Mouse (Mus musculus) forebrain, postnatal 0 days (tissue): Measurements from ENCODE around the gene Ing1. TPM values are rescaled to one million over a fixed set of nuclear protein-coding genes. Genes with fewer than 3 reads are reported as not detected.
A peak's percentile ranks its signal among the peaks of the same experiment; 100 is the strongest.
"Not testable (repeated sequence)": the region's sequence is repeated elsewhere in the genome, so short reads cannot be mapped to it uniquely, and the experiment has no call there.

Source experiments
- ATAC-seq: fragments of 200-750 bp; cut with Nextera tagmentation; 2 replicates; pipeline ENCODE4 v1.8.0; 2017; ENCODE audit warnings: mild to moderate bottlenecking, moderate library complexity
- DNase-seq: peaks from one replicate; pipeline ENCODE4 v3.0.0-alpha.2; 2015
- H3K27ac ChIP-seq: fragments of 300-500 bp; sonication (generic); 2 replicates; pipeline ENCODE4 v1.5.1; 2014; ENCODE audit warnings: low read depth, mild to moderate bottlenecking, antibody characterized with exemption, low read length, moderate library complexity, mixed read lengths
- H3K27me3 ChIP-seq: fragments of 300-500 bp; sonication (generic); 2 replicates; pipeline ENCODE4 v1.6.1; 2014; ENCODE audit warnings: mild to moderate bottlenecking, low read length, mixed read lengths; ENCODE audit not compliant: insufficient read depth
- H3K36me3 ChIP-seq: fragments of 300-500 bp; sonication (generic); 2 replicates; pipeline ENCODE4 v1.6.1; 2014; ENCODE audit warnings: mild to moderate bottlenecking, moderate library complexity; ENCODE audit not compliant: insufficient read depth
- H3K4me1 ChIP-seq: fragments of 300-500 bp; sonication (generic); 2 replicates; pipeline ENCODE4 v1.6.1; 2014; ENCODE audit warnings: antibody characterized with exemption; ENCODE audit not compliant: insufficient read depth
- H3K4me2 ChIP-seq: fragments of 300-500 bp; sonication (generic); 2 replicates; pipeline ENCODE4 v1.6.1; 2014; ENCODE audit warnings: low read depth, mild to moderate bottlenecking, moderate library complexity
- H3K4me3 ChIP-seq: fragments of 300-500 bp; sonication (generic); 2 replicates; pipeline ENCODE4 v1.5.1; 2014; ENCODE audit warnings: low read depth, low read length, mixed read lengths
- H3K9ac ChIP-seq: fragments of 300-500 bp; sonication (generic); 2 replicates; pipeline ENCODE4 v1.6.1; 2014; ENCODE audit warnings: mild to moderate bottlenecking
- H3K9me3 ChIP-seq: fragments of 300-500 bp; sonication (generic); 2 replicates; pipeline ENCODE4 v1.6.1; 2016; ENCODE audit warnings: low read length
- CTCF ChIP-seq: sonication (generic); IDR thresholded peaks from 2 replicates; pipeline ENCODE4 v1.5.1; 2016; ENCODE audit warnings: antibody characterized with exemption, control low read depth, low read depth
- WGBS: fragments of 180-500 bp; shearing (Covaris S2); extraction: QIAGEN DNeasy Blood & Tissue Kit; methylation state at CpG from one replicate; pipeline ENCODE4 v1.1.7; 2014; 5-methylcytosine and 5-hydroxymethylcytosine counted together
- polyA plus RNA-seq: library from polyadenylated mRNA; unstranded; fragments of >200 nt; fragmentation: Nextera tagmentation; extraction: Ambion mirVana; gene quantifications from 2 replicates; pipeline ENCODE4 v1.2.1, GENCODE M21; 2015
- total RNA-seq: library from RNA; depleted of rRNA; stranded (reverse); fragments of >200 nt; gene quantifications from 2 replicates; pipeline ENCODE4 v1.2.3, GENCODE M21; 2014

The Ing1 gene
- total and polyA plus RNA-seq, 2 experiments from 2014 or later = 30.8 to 49.9 TPM

- WGBS = 1% methylated on average over 63 of the region's 67 CpGs
- DNase-seq (peak; percentile 96), ATAC-seq (peak; percentile 69)
- Histone ChIP-seq H3K4me1 (peaks cover 5% of the 10 kb centered on the region; the same call in 1 of the 2 replicates), H3K9ac (peak overlapping the region; percentile 83), H3K27ac (peak overlapping the region; percentile 88), H3K9me3 (no peaks in the 10 kb centered on the region), H3K36me3 (peaks cover 11% of the 10 kb centered on the region), H3K4me3 (peak overlapping the region; percentile 91), H3K27me3 (no peaks in the 10 kb centered on the region), H3K4me2 (peak overlapping the region; percentile 67)
- 0 out of 2 replicates have a peak, but pooled peaks have one; percentile 30 for TF ChIP-seq CTCF
Observed at GRCm38 (mm10) chr8:11557768-11558629, 2.6 kb downstream of the Ing1 start.

- DNase-seq (no peak), ATAC-seq (no peak)
- 77% methylated on average over 3 of the region's 3 CpGs for WGBS
- Histone ChIP-seq H3K9me3 (no peaks in the 10 kb centered on the region), H3K4me2 (no peak overlapping the region; the same call in 1 of the 2 replicates), H3K27me3 (no peaks in the 10 kb centered on the region), H3K36me3 (peaks cover 24% of the 10 kb centered on the region), H3K4me3 (no peak overlapping the region), H3K9ac (no peak overlapping the region), H3K4me1 (peaks cover 5% of the 10 kb centered on the region; the same call in 1 of the 2 replicates), H3K27ac (no peak overlapping the region)
- no peak for TF ChIP-seq CTCF
Observed at GRCm38 (mm10) chr8:11559511-11559910, 4.1 kb downstream of the Ing1 start.

- ATAC-seq (no peak), DNase-seq (no peak)
- WGBS = 79% methylated on average over 9 of the region's 9 CpGs
- Histone ChIP-seq H3K9me3 (no peaks in the 10 kb centered on the region), H3K9ac (no peak overlapping the region), H3K4me3 (no peak overlapping the region), H3K36me3 (peaks cover 26% of the 10 kb centered on the region), H3K27ac (no peak overlapping the region), H3K4me1 (peaks cover 5% of the 10 kb centered on the region; the same call in 1 of the 2 replicates), H3K4me2 (no peak overlapping the region), H3K27me3 (no peaks in the 10 kb centered on the region)
- TF ChIP-seq CTCF = no peak
Observed at GRCm38 (mm10) chr8:11560220-11560619, 4.8 kb downstream of the Ing1 start.

- DNase-seq = no peak
- Histone ChIP-seq H3K9me3 (no peaks in the 10 kb centered on the region), H3K27ac (no peak overlapping the region), H3K4me1 (no peaks in the 10 kb centered on the region), H3K27me3 (no peaks in the 10 kb centered on the region), H3K9ac (no peak overlapping the region), H3K4me3 (no peak overlapping the region), H3K36me3 (peaks cover 36% of the 10 kb centered on the region), H3K4me2 (no peak overlapping the region)
- ATAC-seq = no peak
- WGBS = 84% methylated on average over 5 of the region's 5 CpGs
- no peak for TF ChIP-seq CTCF
Observed at GRCm38 (mm10) chr8:11564236-11564635, 8.9 kb downstream of the Ing1 start.

GRCm38 (mm10) chr8:11564721-11565120 lies 9.3 kb downstream of the Ing1 start:
- DNase-seq = no peak
- no peak for ATAC-seq
- no peak overlapping the region for H3K27ac ChIP-seq
- H3K9ac ChIP-seq = no peak overlapping the region
- 92% methylated on average over 7 of the region's 7 CpGs for WGBS
- H3K9me3 ChIP-seq = no peaks in the 10 kb centered on the region
- H3K36me3 ChIP-seq = peaks cover 36% of the 10 kb centered on the region
- no peak for TF ChIP-seq CTCF
- H3K4me3 ChIP-seq = no peak overlapping the region
- H3K27me3 ChIP-seq = no peaks in the 10 kb centered on the region
- H3K4me2 ChIP-seq = no peak overlapping the region
- H3K4me1 ChIP-seq = no peaks in the 10 kb centered on the region

- H3K27me3 ChIP-seq, H3K4me3 ChIP-seq, H3K9ac ChIP-seq, H3K4me2 ChIP-seq, H3K27ac ChIP-seq, DNase-seq, H3K4me1 ChIP-seq, ATAC-seq, H3K9me3 ChIP-seq: not testable (repeated sequence)
- WGBS = 98% methylated on average over 2 of the region's 2 CpGs
- H3K36me3 ChIP-seq = peaks cover 23% of the 10 kb centered on the region
Observed at GRCm38 (mm10) chr8:11568193-11568592, 12.8 kb downstream of the Ing1 start.
